Mouse (Mus musculus) brain, embryonic 14.5 days (tissue): Measurements from ENCODE around the gene Nupr1l. TPM values are rescaled to one million over a fixed set of nuclear protein-coding genes. Genes with fewer than 3 reads are reported as not detected.

Source experiments
- DNase-seq: peaks from one replicate; pipeline ENCODE4 v3.0.0-alpha.2; 2011; ENCODE audit warnings: low read depth
- CTCF ChIP-seq: fragments of 200-500 bp; IDR thresholded peaks from 2 replicates; pipeline ENCODE4 v1.5.1; 2012; ENCODE audit warnings: inconsistent platforms, mild to moderate bottlenecking, moderate library complexity, borderline replicate concordance; ENCODE audit not compliant: insufficient read depth, insufficient read length; ENCODE audit errors: extremely low read depth
- POLR2A ChIP-seq: fragments of 200-500 bp; IDR thresholded peaks from 2 replicates; pipeline ENCODE4 v1.6.1; 2012; ENCODE audit warnings: mild to moderate bottlenecking, inconsistent platforms, borderline replicate concordance; ENCODE audit not compliant: poor library complexity, insufficient read depth, insufficient read length, severe bottlenecking; ENCODE audit errors: extremely low read depth
- polyA plus RNA-seq: library from polyadenylated mRNA; depleted of rRNA; stranded (reverse); fragments of >200 nt; gene quantifications from 2 replicates; pipeline ENCODE4 v1.2.3, GENCODE M21; 2012

Gene Nupr1l
- polyA plus RNA-seq, 1 experiment: 4.5 TPM

GRCm38 (mm10) chr5:129924820-129925452 is 16.6 kb downstream of the Nupr1l start:
- no peak for DNase-seq
- TF ChIP-seq CTCF (no peak), POLR2A (no peak)

DNA sequence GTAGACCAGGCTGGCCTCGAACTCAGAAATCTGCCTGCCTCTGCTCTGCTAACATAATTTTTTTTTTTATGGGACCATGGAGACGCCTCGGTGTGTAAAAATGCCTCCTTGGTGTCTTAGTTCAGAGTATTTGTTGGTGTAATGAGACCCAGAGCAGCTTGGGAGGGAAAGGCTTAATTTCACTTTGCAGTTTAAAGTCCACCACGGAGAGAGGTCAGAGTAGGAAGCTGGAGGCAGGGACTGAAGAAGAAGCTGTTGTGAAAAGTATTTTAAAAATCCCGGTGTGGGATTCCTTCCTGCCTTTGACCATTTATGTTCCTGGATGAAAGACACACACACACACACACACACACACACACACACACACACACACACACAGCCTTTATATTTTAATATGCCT is 17.6 kb downstream of the Nupr1l start:
- no peak for DNase-seq
- no peak for TF ChIP-seq CTCF
- TF ChIP-seq POLR2A: no peak

GRCm38 (mm10) chr5:129929924-129930855 is 21.9 kb downstream of the Nupr1l start:
- peak; percentile 40 for DNase-seq
- TF ChIP-seq POLR2A (no peak), CTCF (no peak)

- DNase-seq: peak; percentile 6
- TF ChIP-seq POLR2A: no peak
- TF ChIP-seq CTCF: no peak
Measured at GRCm38 (mm10) chr5:129936941-129937340, 28.6 kb downstream of the Nupr1l start.

DNA sequence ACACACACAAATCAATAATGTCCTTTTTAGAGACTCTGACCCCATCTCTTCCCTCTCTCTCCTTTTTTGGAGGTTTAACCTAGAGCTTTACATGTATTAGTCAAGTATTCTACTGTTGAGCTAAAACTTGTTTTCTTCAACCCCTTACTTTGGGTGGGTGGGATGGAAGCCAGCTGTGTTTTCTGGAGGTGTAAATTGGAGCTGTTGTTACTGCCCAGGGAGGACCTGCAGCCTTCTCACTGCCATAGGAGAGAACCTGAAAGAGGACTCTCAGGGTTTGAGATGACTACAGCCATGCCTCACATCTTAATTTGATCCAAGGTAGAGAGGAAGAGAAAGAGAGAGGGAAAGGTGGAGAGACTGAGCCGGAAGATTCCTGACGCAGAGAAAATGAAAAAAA is 31.9 kb downstream of the Nupr1l start:
- TF ChIP-seq POLR2A: no peak
- TF ChIP-seq CTCF: no peak
- DNase-seq: no peak

DNA sequence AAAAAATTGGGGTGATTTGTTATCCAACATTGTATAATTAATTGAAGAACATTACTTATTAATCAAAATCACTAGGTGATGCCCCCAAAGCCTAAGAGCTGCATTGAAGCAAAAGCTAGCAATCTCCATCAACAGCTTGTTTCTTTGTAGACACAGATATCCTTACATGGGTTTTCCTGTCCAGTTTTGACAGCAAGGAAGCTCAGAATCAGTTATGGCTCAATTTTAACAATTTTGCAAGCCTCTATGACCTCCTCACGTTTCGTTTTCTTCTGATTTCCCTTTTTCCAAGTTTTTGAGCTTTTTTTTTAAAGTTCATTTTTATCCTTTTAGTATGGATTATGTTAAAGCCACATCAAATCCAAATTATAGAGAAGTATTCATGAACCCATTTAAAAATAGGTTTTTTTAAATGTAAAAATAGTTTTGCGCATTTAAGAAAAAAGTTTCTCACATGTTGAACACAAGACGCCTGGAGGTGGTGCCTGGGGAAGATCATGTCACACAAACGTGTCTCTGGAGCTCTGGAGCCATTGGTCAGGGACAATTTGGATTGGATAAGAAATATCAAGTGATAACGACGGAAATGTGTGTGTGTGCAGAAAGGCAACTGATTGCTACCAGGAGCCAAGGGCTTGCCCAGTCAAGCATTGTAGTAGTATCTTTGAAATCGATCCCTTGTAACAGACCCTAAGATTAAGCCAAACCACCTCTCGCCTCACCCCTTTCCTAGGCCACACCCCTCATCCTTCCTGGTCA is 32.6 kb downstream of the Nupr1l start:
- TF ChIP-seq CTCF (no peak), POLR2A (no peak)
- no peak for DNase-seq

DNA sequence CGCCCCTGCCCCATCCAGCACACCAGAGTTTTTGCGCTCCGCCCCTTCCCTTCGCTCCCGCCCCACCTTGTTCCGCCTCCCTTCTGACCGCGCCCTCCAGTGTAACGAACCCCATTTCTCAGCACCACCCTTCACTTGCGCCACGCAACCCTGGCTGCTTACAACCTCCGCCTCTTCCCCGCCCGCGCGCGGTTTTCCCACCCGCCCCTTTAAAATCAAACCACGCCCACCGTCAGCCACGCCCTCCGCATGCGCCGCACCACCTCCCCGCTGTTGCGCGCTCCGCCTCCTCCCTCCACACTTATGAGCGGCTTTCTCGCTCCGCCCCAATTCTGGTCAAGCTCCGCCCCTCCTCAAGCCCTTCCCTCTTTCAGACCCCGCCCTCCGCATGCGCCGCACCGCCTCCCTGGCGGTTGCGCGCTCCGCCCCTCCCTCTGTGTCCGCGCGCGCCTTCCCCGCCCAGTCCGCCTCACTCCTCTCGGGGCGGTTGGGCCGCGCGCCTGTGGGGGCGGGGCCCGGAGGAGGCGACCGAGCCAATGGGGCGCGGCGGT is 33.2 kb downstream of the Nupr1l start, which contains the start of gene Vkorc1l1:
Gene Vkorc1l1 (plus strand): TSS at position 476 of the 551 bp plus-strand sequence.
- peak; percentile 100 for DNase-seq
- TF ChIP-seq POLR2A (no peak), CTCF (no peak)

DNA sequence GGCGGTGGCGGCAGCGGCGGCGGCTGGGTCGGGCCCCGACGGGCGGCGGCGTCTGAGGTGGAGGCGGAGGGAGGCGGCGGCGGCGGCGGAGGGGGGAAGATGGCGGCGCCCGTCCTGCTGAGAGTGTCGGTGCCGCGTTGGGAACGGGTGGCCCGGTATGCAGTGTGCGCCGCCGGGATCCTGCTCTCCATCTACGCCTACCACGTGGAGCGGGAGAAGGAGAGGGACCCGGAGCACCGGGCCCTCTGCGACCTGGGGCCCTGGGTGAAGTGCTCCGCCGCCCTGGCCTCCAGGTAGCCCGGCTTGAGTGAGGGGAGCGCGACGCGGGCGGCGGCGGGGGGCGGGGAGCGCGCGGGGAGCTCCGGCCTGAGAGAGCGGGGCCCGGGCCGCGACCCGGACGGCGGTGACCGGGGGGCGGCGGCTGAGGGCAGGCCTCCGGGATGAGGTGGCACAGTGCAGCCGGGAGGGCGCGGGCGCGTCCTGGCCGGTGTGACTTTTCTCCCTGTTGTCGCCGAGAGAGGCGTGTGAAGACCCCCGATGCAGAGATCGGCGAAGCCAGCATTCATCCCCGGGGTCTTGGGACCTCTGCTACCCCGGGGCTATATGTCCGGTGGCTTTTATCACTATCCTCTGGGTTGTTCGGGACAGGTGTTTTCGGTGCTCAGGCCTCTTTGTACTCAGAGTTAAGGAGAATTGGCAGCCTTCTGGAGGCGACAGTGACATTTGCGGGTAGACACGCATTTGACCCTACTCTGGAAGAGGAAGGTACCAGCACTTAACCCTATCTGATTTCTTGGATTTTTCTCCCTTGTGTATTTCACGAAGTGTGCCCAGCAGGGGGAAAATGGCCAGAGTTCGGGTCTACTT is 34.0 kb downstream of the Nupr1l start:
- DNase-seq: peak; percentile 26

DNA sequence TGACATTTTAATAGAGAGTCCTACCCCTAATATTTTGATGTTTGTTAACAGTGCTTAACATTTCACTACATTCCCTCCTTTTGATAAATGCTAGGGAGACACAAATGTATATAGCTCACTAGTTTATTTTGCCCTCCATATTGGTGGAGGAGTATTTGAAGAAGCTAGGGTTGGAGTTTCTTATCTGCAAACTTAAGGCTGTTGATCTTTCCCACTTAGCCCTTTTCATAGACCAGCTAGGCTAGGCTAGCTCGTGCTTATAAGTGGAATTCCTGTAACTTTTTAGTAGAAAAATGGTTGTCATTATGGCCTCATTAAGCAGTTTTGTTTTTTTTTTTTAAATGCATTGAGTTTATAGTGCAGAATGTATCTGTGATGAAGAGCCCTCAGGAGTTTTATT is 35.1 kb downstream of the Nupr1l start:
- TF ChIP-seq POLR2A (no peak), CTCF (no peak)
- no peak for DNase-seq

DNA sequence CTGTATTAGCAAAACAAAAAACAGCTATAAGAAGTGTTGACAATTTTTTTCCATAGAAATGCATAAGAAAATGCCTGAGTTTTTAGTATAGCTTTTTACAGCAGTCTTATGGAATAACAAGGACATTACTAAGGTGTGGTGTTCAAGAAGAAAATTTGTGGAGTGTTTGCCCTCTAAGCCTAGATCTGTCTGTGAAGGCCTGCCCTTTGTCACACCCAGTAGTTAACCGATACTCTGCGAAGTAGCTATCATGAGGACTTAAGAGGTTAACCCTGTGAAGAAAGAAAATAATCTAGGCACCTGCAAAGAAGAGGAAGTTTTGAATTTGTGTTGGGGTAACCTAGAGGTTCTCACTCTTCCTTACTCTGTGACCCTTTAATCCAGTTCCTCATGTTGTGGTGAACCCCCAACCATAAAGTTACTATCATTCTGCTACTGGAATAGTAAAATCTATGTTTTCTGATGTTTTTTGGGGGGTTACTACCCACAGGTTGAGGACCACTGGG is 39.2 kb downstream of the Nupr1l start:
- DNase-seq: no peak
- TF ChIP-seq CTCF (no peak), POLR2A (no peak)
